Mouse (Mus musculus): ENCODE results near the gene Myh7. TPM values are rescaled to one million over a fixed set of nuclear protein-coding genes. Genes with fewer than 3 reads are reported as not detected.
"Not testable (repeated sequence)": the region's sequence is repeated elsewhere in the genome, so short reads cannot be mapped to it uniquely, and the experiment has no call there.

Myh7 gene
- polyA plus RNA-seq, 1 experiment from 2014 or later = 0.55 TPM

DNA sequence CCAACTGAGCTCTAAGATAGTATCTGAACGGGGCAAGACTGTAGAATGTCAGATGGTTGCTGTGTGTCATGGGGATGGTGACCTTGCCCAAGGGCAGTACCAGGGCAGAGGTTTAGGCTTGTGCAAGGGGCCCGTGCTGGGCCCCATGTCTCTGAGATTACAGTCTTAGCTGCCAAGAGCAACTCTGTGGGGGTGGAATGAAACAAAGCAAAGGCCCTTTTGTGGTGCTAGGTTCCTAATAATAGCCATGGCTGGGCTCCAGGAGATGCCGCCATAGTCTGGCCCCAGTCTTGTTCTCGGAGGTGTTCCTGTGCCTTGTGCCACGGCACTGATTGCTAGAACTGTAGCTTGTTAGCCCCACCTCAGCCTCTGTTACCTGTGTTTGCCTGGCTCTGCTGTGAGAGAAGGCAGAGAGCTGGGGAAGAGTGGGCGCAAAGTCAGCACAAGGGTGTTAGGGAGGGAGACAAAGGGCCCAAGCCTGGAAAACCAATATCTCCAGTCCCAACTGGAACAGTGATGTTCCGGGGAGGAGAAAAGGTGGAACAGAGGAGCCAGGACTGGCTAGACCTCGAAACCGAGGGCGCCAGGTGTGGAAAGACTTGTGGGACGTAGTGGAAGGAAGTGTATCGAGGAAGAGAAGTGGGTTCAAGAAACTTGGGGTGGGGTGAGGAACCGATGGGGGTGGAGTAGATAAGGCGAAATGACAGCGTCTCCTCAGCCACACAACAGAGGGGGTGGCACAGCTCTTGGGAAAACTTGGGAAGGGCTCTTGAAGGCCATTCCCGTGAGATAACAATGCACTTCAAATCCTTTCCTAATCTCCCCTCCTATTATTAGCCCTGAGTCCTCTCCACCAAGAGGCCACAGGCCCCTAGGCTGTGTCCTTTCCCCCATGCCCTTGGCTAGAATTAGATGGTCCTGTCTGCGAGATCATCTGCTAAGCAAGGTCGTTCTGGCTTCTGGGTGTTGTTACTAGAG, 9.7 kb upstream of the Myh7 start:
- DNase-seq (ENCODE audit: low spot score) = no peak

DNA sequence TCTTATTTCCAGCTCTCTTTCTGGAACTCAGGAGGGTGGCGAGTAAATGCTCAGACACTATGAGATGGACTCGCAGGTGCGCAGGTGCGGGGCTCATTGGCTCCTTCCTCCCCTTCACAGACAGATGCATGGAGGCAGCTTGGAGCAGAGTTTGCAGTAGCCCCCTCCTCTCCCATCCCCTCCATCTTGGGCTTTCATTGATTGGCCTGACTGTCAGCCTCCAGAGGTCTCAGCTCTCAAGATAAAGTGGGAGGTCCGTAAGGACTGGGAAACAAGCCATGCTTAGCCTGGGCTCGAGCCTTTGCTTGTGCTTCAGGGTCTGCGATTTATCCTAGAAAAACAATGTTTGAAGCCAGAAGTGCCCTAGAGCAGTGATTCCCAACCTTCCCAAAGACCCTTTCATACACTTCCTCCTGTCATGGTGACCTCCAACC, 8.3 kb upstream of the Myh7 start:
- no peak for DNase-seq (ENCODE audit: low spot score)

DNA sequence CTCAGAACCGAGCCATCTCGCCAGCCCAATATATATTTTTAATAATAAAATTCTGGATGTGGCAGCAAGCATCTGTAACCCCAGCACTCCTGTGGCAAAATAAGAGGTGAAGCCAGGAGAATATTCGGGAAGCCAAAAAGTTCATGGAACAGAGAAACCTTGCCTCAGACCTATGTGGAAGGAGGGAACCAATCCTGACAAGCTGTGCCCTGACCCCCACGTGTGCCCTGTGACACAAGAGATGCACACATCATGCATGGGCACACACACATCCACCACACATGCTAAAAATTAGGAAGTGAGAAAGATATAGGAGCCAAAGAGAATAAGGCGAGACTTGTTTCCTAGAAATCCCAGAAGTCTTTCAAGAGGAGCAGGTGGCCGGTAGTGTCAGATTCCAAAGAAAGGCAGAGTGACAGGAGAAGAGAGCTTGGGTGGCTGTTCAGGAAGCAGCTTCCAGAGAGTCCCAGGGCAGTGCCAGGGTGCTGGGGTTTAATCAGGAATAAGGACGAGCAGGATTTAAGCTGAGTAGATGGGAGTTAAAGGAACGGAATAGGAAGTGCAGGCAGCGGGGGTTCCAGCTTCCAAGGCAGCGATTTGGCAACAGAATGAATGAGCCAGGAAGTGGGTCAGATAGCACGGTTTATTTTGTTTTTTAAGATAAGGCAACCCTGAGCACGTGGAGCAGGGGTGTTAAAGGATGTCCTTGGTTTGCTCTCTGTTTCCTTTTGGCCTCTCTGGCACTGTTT, 7.7 kb upstream of the Myh7 start:
- no peak for DNase-seq (ENCODE audit: low spot score)

DNA sequence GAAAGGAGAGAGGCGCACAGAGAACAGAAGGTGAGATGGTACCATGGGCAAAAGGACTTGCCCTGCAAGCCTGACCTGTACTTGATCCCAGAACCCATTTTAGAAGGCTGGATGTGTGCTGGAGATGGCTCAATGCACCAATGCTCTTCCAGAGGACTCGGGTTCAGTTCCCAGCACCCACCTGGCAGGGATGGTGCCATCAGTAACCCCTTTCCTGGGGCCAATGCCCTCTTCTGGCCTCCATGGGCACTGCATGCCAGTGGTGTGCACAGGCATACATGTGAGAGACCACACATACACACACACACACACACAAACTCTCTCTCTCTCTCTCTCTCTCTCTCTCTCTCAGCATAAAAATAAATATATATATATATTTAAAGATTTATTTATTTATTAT, 7.0 kb upstream of the Myh7 start:
- DNase-seq (ENCODE audit: low spot score) = no peak

DNA sequence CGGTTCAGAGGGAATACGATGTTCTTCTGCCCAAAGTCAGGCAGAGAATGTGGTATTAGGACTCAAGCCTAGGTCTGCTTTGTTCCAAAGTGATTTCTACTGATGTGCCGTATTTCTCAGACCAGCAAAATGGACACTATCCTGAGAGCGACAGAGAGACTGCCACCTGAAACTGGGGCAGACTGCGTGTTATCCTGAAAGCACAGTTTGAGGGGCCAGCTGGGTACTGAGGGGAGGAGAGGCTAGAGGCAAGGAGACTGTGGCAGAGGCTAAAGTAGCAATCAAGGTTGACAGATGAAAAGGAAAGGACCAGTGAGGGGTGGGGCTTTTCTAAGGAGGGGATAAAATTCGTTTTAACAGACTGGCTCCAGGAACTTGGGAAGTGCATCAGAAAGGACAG, 6.4 kb upstream of the Myh7 start:
- no peak for DNase-seq (ENCODE audit: low spot score)

DNA sequence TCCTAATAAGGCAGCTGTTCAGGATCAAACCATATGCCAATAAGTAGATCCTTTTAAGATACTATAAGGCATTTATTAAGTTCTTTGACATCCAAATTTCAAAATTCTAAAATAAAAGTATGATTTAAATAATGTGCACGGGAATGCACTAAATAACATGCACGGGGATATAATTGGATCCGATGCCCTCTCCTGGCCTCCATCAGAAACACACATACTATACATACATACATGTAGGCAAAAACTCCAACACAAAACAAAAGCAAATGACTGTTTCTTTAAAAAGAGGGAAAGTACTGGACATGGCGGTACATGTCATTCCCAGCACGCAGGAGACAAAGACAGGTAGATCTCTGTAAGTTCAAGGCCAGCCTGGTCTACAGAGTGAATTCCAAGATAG, 5.4 kb upstream of the Myh7 start:
- not testable (repeated sequence) for DNase-seq (ENCODE audit: low spot score)

DNA sequence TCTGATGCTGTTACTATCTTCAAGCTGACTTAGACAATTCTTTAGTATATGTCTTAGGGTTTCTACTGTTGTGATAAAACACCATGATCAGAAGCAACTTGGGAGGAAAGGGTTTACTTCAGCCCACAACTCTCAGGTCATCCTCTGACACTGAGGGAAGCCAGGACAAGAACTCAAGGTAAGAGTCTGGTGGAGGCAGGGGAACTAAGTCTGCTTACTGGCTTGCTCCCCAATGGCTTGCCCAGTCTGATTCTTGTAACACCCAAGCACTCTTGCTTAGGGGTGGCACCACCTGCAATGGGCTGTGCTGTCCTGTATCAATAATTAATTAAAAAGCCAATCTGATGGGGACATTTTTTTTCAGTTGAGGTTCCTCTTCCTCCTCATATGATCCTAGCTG, 4.3 kb upstream of the Myh7 start:
- no peak for DNase-seq (ENCODE audit: low spot score)

DNA sequence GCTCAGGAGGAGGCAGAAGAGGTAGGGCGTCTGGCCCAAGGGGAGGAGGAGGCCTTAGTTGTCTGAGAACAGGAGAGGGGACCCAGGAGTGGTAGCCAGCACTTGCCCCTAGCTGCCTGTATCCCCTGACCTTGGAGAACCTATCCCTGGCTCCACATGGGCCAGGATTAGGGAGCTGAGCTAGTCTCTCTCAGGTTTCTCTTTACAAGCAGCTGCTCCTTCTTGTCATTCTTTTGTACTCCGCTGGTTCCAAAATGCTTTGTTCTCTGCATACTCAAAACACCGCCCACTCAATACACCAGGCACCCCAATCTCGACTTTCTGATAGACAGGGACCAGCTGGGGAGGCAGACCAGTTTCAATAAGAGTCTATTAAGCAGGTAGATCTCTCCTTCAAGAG, 2.9 kb upstream of the Myh7 start:
- no peak for DNase-seq (ENCODE audit: low spot score)

DNA sequence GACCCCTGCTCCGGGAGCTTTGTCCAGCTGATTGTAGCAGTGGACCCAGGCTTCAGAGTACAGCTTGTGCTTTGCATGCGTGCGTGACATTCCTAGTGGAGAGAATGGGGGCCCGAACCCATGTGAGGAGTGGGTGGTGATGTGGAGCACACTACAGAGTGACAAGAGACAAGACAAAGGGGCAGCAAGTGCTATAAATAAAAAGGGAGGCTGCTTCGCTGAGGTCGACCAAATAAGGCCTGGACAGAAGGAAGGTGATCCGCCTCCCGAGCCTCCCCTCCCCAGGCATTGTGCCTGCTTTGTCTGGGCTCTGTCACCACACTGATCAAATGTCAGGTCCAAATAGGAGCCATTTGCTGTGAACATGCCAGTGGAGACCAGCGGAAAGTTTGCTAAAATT, 2.4 kb upstream of the Myh7 start:
- DNase-seq (ENCODE audit: low spot score) = no peak

DNA sequence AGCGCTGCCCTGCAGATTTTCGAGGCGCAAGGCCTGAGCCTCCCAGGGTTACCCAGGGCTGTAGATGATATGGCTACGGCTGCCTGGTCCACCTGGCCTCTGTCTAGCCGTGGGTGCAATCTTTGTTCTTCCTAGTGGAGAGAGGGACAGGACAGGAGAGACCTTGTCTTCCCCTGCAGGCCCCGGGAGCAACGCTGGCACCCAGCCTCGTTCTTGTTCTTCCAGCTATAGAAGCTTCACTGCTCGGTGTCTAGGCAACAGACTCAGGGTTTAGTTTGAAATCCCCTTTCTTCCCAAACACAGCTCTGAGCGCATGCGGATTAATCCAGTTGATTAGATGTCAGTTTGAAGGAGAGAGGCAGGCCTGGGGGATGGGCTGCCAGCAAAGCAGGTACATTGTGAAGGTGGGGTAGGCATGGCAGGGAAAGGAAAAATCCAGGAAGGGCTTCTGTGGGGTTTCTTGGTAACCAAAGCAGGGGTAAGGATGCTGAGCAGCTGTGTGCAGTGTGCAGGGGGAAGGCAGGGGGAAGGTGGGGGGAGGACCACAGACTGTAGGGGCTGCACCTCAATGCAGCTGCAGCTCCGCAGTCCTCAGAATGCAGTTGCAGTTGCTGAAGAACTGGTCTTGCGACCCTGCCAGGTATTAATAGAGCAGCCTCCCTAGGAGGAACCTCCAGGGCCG, 1.2 kb upstream of the Myh7 start:
- no peak for DNase-seq (ENCODE audit: low spot score)

DNA sequence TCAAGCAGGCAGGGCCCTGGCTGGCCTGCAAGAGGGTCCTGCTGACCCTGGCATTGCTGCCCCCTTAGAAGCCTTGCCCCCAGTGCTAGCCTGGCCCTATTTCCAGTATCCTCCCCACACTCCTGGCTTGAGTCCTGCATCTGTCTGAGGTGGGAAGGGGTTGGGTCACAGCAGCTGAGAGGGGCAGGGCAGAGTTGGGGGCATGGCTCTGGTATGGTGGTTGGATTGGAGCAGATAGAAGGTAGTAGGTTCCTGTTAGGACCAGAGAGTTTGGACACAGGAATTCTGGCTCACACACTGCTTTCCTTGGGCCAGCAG, 402 bp upstream of the Myh7 start:
- DNase-seq (ENCODE audit: low spot score) = no peak

DNA sequence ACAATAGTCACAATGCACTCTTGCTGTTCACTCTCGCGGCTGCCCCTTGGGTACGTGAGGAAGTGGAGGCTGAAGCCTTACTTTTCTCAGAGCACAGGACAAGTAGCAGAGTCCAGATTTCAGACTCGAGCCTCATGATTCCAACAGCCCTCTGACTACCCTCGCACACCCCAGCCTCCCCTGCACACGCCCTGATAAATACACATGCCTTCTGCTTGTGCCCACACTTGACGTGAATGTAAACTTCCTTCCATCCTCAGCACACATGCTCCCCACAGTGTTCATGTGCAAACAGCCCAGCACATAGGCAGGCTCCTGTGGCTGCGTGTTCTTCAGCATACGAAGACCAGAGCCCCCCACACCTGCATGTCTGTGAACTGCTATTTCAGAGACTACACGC, 790 bp downstream of the Myh7 start:
- no peak for DNase-seq (ENCODE audit: low spot score)

DNA sequence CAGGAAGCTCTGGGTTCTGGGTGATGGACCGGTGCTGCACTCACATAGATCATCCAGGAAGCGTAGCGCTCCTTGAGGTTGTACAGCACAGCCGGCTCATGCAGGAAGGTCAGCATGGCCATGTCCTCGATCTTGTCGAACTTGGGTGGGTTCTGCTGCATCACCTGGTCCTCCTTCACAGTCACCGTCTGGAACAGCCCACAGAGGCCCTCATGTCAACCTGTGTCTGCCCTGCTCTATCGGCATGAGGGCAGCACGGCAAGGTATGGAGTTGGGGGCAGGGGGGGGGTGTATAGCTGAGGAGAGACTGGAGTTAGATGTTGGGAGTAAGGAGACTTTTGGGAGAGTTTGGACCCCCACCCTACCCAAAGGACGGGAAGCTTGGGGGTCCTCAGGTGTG, 2.2 kb downstream of the Myh7 start:
- DNase-seq (ENCODE audit: low spot score) = no peak

DNA sequence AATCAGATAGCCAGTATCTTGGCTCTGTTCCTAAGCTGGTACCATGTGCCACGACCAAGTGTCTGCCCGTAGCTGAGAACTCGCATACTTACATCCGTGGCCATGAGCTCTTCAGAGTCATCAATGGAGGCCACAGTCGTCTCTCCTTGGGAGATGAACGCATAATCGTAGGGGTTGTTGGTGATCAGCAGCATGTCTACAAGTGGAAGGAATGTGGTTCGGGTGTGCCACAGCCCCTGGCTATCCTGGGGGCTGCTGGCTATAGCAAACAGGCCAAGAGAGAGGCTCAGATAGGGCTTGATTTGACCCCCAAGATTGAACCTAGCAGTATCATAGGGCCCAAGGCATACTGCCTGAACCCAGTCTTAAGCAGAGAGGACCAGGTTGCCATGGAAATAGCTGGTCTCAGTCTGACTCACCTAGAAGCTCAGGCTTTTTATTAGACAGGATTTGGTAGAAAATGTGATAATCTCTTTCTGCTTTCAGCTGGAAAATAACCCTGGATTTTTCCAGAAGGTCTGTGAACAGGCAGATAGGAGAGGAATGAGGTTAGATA, 4.5 kb downstream of the Myh7 start:
- no peak for DNase-seq (ENCODE audit: low spot score)

DNA sequence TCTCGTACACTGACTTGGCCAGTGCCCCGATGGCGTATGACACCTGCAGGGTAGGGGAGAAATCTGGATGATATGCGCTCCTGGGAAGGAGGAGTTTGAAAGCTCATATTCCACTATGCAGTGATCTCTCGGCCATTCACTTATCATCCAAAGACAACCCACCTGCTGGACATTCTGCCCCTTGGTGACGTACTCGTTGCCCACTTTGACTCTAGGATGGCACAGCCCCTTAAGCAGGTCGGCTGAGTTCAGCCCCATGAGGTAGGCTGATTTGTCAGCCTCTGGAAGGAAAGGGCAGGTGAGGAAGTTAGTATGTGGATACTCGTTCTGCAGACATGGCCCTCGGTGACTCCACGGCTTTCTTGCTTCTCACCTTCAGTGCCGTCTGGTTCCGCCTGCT, 5.5 kb downstream of the Myh7 start:
- no peak for DNase-seq (ENCODE audit: low spot score)

DNA sequence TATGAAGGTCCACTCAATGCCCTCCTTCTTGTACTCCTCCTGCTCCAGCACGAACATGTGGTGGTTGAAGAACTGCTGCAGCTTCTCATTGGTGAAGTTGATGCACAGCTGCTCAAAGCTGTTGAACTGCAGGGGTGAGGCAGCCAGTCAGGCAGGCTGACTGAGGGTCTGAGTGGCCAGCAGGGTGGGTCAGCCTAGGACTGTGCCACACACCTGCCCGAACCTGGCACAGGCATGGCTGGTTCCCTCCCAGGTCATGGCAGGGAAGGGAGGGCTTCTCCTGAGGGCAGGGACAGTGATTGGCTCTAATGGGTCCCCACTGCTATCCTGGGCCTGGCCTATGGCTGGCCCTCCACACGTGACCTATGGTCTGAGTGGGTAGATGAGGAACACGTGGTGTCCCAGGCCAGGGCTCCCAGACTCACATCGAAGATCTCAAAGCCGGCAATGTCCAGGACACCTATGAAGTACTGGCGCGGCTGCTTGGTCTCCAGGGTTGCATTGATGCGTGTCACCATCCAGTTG, 6.0 kb downstream of the Myh7 start:
- not testable (repeated sequence) for DNase-seq (ENCODE audit: low spot score)

DNA sequence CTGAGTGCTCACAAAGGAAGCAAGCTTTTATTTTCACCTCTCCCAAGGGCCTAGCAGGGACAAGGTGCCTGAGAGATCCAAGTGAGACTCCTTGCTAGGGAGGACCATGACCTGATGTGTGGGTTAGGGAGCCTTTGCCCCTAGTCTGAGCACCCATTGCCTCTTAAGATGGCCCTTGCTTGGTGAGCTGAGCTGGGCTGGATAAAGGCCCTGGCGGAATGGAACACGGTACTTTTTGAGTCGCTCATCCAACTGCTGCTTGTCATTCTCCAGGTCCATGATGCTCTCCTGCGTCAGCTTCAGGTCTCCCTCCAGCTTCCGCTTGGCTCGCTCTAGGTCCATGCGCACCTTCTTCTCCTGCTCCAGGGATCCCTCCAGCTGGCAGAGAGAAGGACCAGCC, 12.5 kb downstream of the Myh7 start:
- DNase-seq (ENCODE audit: low spot score) = no peak

DNA sequence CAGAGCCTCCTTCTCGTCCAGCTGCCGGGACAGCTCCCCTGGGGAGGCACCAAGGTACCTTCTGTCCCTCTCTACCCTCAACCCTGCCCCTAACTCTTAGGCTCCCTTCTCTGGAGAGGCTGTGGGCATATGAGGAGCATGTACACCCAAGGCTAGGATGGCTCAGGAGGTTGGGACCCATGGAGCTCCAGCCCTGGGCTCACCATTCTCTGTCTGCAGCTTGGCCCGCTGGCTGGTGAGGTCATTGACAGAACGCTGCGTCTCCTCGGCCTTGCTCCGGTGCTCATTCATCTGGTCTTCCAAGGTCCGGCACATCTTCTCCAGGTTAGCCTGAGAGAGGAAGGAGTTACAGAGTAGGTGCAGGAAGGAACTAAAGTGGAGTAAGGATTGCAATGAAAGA, 15.8 kb downstream of the Myh7 start:
- DNase-seq (ENCODE audit: low spot score) = no peak

DNA sequence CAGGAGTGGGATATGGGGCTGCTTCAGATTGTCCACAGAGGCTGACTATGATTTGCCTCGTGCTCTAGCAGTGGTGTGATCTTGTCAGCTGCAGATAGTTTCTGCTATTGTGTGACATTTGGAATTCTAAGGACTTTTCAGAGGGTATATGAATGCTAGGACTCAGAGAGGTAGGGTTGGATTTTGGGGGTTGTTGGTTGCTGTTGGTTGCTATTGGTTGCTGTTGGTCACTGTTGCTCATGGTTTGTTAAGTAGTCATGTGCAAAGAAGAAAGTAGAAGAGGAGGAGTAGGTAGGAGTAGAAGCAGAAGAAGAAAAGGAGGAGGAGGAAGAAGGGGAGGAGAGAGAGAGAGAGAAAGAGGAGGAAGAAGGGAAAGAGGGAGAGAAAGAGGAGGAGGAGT, 17.8 kb downstream of the Myh7 start, which contains the start of gene Gm17428:
Gene Gm17428, plus strand, starts transcription at position 301 of the 400 bp plus-strand sequence.
- DNase-seq (ENCODE audit: low spot score) = no peak

DNA sequence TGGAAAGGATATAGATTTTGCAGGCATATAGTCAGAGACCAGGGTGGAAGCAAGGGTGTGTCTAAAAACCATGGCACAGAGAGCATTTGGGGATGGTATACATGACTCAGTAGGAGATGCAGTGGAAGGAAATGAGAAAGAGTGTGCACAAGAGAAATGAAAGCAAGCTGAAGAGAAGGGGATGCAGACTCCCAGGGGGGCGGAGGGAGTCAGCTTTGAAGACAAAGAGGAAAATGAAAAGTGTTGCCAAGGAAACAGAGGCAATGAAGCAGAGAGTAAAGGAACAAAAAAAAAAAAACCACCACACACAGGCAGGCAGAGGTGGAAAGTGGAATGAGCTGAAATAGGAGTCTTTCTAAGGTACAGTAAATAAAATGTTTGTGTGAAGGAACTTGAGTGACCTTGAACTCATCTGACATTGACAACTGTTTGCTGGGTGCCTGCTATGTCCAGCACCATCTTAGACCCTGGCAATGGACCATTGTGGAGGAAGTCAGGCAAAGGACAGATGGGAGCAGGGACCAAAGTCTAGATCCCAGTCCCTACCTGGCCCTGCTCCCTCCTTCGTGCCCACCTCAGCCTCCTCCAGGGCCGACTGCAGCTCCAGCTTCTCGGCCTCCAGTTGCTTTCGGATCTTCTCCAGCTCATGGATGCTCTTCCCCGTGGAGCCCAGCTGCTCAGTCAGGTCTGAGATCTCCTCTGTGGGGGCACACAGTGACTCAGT, 20.2 kb downstream of the Myh7 start:
- DNase-seq (ENCODE audit: low spot score) = no peak

DNA sequence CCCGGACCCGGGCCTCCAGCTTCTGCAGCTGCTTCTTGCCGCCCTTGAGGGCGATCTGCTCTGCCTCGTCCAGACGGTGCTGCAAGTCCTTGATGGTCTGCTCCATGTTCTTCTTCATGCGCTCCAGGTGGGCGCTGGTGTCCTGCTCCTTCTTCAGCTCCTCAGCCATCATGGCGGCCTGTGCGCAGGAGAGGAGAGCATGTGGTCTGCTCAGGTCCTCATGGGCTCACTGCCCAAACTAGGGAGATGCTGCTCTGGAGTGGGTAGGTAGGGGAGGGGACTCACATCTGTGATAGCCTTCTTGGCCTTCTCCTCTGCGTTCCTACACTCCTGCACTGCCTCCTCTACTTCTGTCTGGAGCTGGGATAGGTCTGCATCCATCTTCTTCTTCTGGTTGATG, 21.6 kb downstream of the Myh7 start:
- not testable (repeated sequence) for DNase-seq (ENCODE audit: low spot score)
